Mouse (Mus musculus) stomach, embryonic 14.5 days (tissue): Measurements from ENCODE around the gene Svop. TPM values are rescaled to one million over a fixed set of nuclear protein-coding genes. Genes with fewer than 3 reads are reported as not detected.

Experiments used
- ATAC-seq: fragments of 200-750 bp; cut with Nextera tagmentation; 2 replicates; pipeline ENCODE4 v1.8.0; 2017; ENCODE audit warnings: low read depth, moderate TSS enrichment; ENCODE audit not compliant: insufficient number of reproducible peaks, insufficient read depth, low FRiP score
- H3K27ac ChIP-seq: fragments of 300-500 bp; sonication (generic); 2 replicates; pipeline ENCODE4 v1.5.1; 2014; ENCODE audit warnings: mild to moderate bottlenecking, low read length, moderate library complexity, mixed read lengths
- H3K27me3 ChIP-seq: fragments of 300-500 bp; sonication (generic); 2 replicates; pipeline ENCODE4 v1.6.1; 2014; ENCODE audit warnings: low read length, control low read depth, mixed read lengths; ENCODE audit not compliant: control insufficient read depth, insufficient read depth
- H3K36me3 ChIP-seq: fragments of 300-500 bp; sonication (generic); 2 replicates; pipeline ENCODE4 v1.6.1; 2014; ENCODE audit warnings: mild to moderate bottlenecking, control low read depth, low read length, moderate library complexity, mixed read lengths; ENCODE audit not compliant: control insufficient read depth, insufficient read depth
- H3K4me1 ChIP-seq: fragments of 300-500 bp; sonication (generic); 2 replicates; pipeline ENCODE4 v1.6.1; 2014; ENCODE audit warnings: low read length, control low read depth, mixed read lengths; ENCODE audit not compliant: control insufficient read depth, insufficient read depth
- H3K4me2 ChIP-seq: fragments of 300-500 bp; sonication (generic); replicated peaks from 2 replicates; pipeline ENCODE4 v1.6.1; 2014; ENCODE audit warnings: low read depth, low read length, control low read depth
- H3K4me3 ChIP-seq: fragments of 300-500 bp; sonication (generic); 2 replicates; pipeline ENCODE4 v1.5.1; 2014; ENCODE audit warnings: low read depth, low read length, control low read depth
- H3K9ac ChIP-seq: fragments of 300-500 bp; sonication (generic); replicated peaks from 2 replicates; pipeline ENCODE4 v1.6.1; 2014; ENCODE audit warnings: low read depth, mild to moderate bottlenecking, control low read depth, low read length, moderate library complexity, mixed read lengths
- H3K9me3 ChIP-seq: fragments of 300-500 bp; sonication (generic); 2 replicates; pipeline ENCODE4 v1.6.1; 2016; ENCODE audit warnings: low read depth, low read length, control low read depth; ENCODE audit not compliant: control insufficient read depth
- WGBS: fragments of 180-500 bp; shearing (Covaris S2); extraction: QIAGEN DNeasy Blood & Tissue Kit; methylation state at CpG from one replicate; pipeline ENCODE4 v1.1.7; 2014; 5-methylcytosine and 5-hydroxymethylcytosine counted together
- polyA plus RNA-seq: library from polyadenylated mRNA; unstranded; fragments of >200 nt; fragmentation: Nextera tagmentation; extraction: Ambion mirVana; gene quantifications from 2 replicates; pipeline ENCODE4 v1.2.1, GENCODE M21; 2014

Gene Svop
- polyA plus RNA-seq, 1 experiment from 2014 or later: 2.9 TPM

GRCm38 (mm10) chr5:114034393-114034792 is 57.0 kb downstream of the Svop start:
- Histone ChIP-seq H3K9ac (no peak overlapping the region), H3K36me3 (no peaks in the 10 kb centered on the region), H3K9me3 (no peaks in the 10 kb centered on the region), H3K4me1 (no peaks in the 10 kb centered on the region), H3K4me3 (no peak overlapping the region), H3K27ac (no peak overlapping the region), H3K27me3 (no peaks in the 10 kb centered on the region), H3K4me2 (no peak overlapping the region)
- WGBS: 72% methylated on average over 7 of the region's 7 CpGs
- no peak for ATAC-seq

GRCm38 (mm10) chr5:114032161-114032763 is 59.1 kb downstream of the Svop start:
- 77% methylated on average over 3 of the region's 3 CpGs for WGBS
- no peaks in the 10 kb centered on the region for H3K36me3 ChIP-seq
- no peaks in the 10 kb centered on the region for H3K4me1 ChIP-seq
- no peak overlapping the region for H3K4me3 ChIP-seq
- no peaks in the 10 kb centered on the region for H3K9me3 ChIP-seq
- no peak overlapping the region for H3K27ac ChIP-seq
- ATAC-seq: no peak
- H3K27me3 ChIP-seq: no peaks in the 10 kb centered on the region
- H3K4me2 ChIP-seq: no peak overlapping the region
- H3K9ac ChIP-seq: no peak overlapping the region

- Histone ChIP-seq H3K4me2 (no peak overlapping the region), H3K4me3 (no peak overlapping the region), H3K4me1 (no peaks in the 10 kb centered on the region), H3K36me3 (no peaks in the 10 kb centered on the region), H3K27me3 (no peaks in the 10 kb centered on the region), H3K27ac (no peak overlapping the region), H3K9ac (no peak overlapping the region), H3K9me3 (no peaks in the 10 kb centered on the region)
- 87% methylated on average over 12 of the region's 12 CpGs for WGBS
- ATAC-seq: no peak
Measured at GRCm38 (mm10) chr5:114030652-114031051, 60.7 kb downstream of the Svop start.

- WGBS: 81% methylated on average over 12 of the region's 12 CpGs
Measured at GRCm38 (mm10) chr5:114028111-114028510, 63.3 kb downstream of the Svop start.

GRCm38 (mm10) chr5:114027217-114027944 is 64.0 kb downstream of the Svop start:
- Histone ChIP-seq H3K9ac (no peak overlapping the region), H3K4me1 (no peaks in the 10 kb centered on the region), H3K9me3 (no peaks in the 10 kb centered on the region), H3K27ac (no peak overlapping the region), H3K36me3 (no peaks in the 10 kb centered on the region), H3K27me3 (no peaks in the 10 kb centered on the region), H3K4me2 (no peak overlapping the region), H3K4me3 (no peak overlapping the region)
- WGBS: 87% methylated on average over 12 of the region's 12 CpGs
- ATAC-seq: no peak

More at GRCm38 (mm10) chr5:114028111-114028510, 63.3 kb downstream of the Svop start:
- Histone ChIP-seq H3K36me3 (no peaks in the 10 kb centered on the region), H3K9ac (no peak overlapping the region), H3K9me3 (no peaks in the 10 kb centered on the region), H3K4me1 (no peaks in the 10 kb centered on the region), H3K4me2 (no peak overlapping the region), H3K27ac (no peak overlapping the region), H3K4me3 (no peak overlapping the region), H3K27me3 (no peaks in the 10 kb centered on the region)
- no peak for ATAC-seq

- no peak; the same call in 1 of the 2 replicates for ATAC-seq
- WGBS: 10% methylated on average over 10 of the region's 10 CpGs
- no peaks in the 10 kb centered on the region for H3K9me3 ChIP-seq
- no peaks in the 10 kb centered on the region for H3K4me1 ChIP-seq
- H3K27me3 ChIP-seq: no peaks in the 10 kb centered on the region
- H3K27ac ChIP-seq: no peak overlapping the region
- H3K9ac ChIP-seq: no peak overlapping the region
- no peak overlapping the region for H3K4me3 ChIP-seq
- no peak overlapping the region for H3K4me2 ChIP-seq
- no peaks in the 10 kb centered on the region for H3K36me3 ChIP-seq
Measured at GRCm38 (mm10) chr5:114024885-114025284, 66.5 kb downstream of the Svop start.

- Histone ChIP-seq H3K9ac (no peak overlapping the region), H3K27ac (no peak overlapping the region), H3K4me1 (no peaks in the 10 kb centered on the region), H3K4me3 (no peak overlapping the region), H3K4me2 (no peak overlapping the region), H3K36me3 (no peaks in the 10 kb centered on the region), H3K27me3 (no peaks in the 10 kb centered on the region), H3K9me3 (no peaks in the 10 kb centered on the region)
- ATAC-seq: no peak
- whole genome bisulfite sequencing: 57% methylated on average over 6 of the region's 6 CpGs
Measured at GRCm38 (mm10) chr5:114024390-114024789, 67.0 kb downstream of the Svop start.

GRCm38 (mm10) chr5:114015121-114015520 is 76.2 kb downstream of the Svop start:
- 63% methylated on average over 7 of the region's 7 CpGs for WGBS
- H3K9me3 ChIP-seq: no peaks in the 10 kb centered on the region
- no peaks in the 10 kb centered on the region for H3K27me3 ChIP-seq
- H3K27ac ChIP-seq: no peak overlapping the region
- no peaks in the 10 kb centered on the region for H3K36me3 ChIP-seq
- no peaks in the 10 kb centered on the region for H3K4me1 ChIP-seq
- H3K9ac ChIP-seq: no peak overlapping the region
- no peak for ATAC-seq
- H3K4me2 ChIP-seq: no peak overlapping the region
- H3K4me3 ChIP-seq: no peak overlapping the region
